Comparison of ENCODE assay signal across 8 mouse cellular contexts in genomic region chr7:118976414-118977166, GRCm38 (mm10). TPM values are rescaled to one million over a fixed set of nuclear protein-coding genes. Genes with fewer than 3 reads are reported as not detected.
A peak's percentile ranks its signal among the peaks of the same experiment; 100 is the strongest.
DNase-seq lines count a peak whose midpoint lies in the region; ATAC-seq lines count a peak whose summit lies in the region.

No protein-coding gene starts in this region.

- 33% methylated on average over 14 of the region's 14 CpGs for WGBS in lung, embryonic 15.5 days
- 25% methylated on average over 14 of the region's 14 CpGs for WGBS in hindbrain, embryonic 15.5 days
- WGBS in lung, embryonic 16.5 days = 37% methylated on average over 14 of the region's 14 CpGs

- H3K4me3 ChIP-seq in lung, embryonic 15.5 days = no peak overlapping the region
- peak overlapping the region; percentile 9 for H3K4me3 ChIP-seq in hindbrain, embryonic 15.5 days
- no peak overlapping the region for H3K4me3 ChIP-seq in lung, embryonic 16.5 days (ENCODE audit: low read length)

- H3K9me3 ChIP-seq in lung, embryonic 15.5 days = no peaks in the 10 kb centered on the region
- H3K9me3 ChIP-seq in hindbrain, embryonic 15.5 days = no peaks in the 10 kb centered on the region
- H3K9me3 ChIP-seq in lung, embryonic 16.5 days (ENCODE audit: control insufficient read depth, low read length) = no peaks in the 10 kb centered on the region

- H3K4me1 ChIP-seq in lung, embryonic 15.5 days = peaks cover 11% of the 10 kb centered on the region
- peaks cover 66% of the 10 kb centered on the region for H3K4me1 ChIP-seq in hindbrain, embryonic 15.5 days (replicated peaks)
- H3K4me1 ChIP-seq in lung, embryonic 16.5 days (replicated peaks; ENCODE audit: control insufficient read depth, insufficient read depth, low read length) = peaks cover 10% of the 10 kb centered on the region

- H3K36me3 ChIP-seq in lung, embryonic 15.5 days = peaks cover 9% of the 10 kb centered on the region; the same call in 1 of the 2 replicates
- no peaks in the 10 kb centered on the region for H3K36me3 ChIP-seq in hindbrain, embryonic 15.5 days
- H3K36me3 ChIP-seq in lung, embryonic 16.5 days (ENCODE audit: control insufficient read depth, insufficient read depth, low read length) = no peaks in the 10 kb centered on the region; the same call in 1 of the 2 replicates

- H3K27me3 ChIP-seq in lung, embryonic 15.5 days = no peaks in the 10 kb centered on the region
- no peaks in the 10 kb centered on the region for H3K27me3 ChIP-seq in hindbrain, embryonic 15.5 days
- H3K27me3 ChIP-seq in lung, embryonic 16.5 days (ENCODE audit: control insufficient read depth, insufficient read depth, low read depth, low read length) = no peaks in the 10 kb centered on the region

- no peak overlapping the region for H3K9ac ChIP-seq in lung, embryonic 15.5 days
- H3K9ac ChIP-seq in hindbrain, embryonic 15.5 days = no peak overlapping the region
- H3K9ac ChIP-seq in lung, embryonic 16.5 days (ENCODE audit: low read length) = no peak overlapping the region

- 0 out of 2 replicates have a peak overlapping the region, but pooled peaks have one; percentile 12 for H3K27ac ChIP-seq in lung, embryonic 15.5 days
- H3K27ac ChIP-seq in hindbrain, embryonic 15.5 days (replicated peaks) = peak overlapping the region; percentile 71
- no peak overlapping the region; the same call in 1 of the 2 replicates for H3K27ac ChIP-seq in lung, embryonic 16.5 days (ENCODE audit: low read length)

- peak; percentile 72; the same call in 1 of the 2 replicates for ATAC-seq in lung, embryonic 15.5 days (ENCODE audit: borderline replicate concordance, extremely low read depth, low FRiP score, low TSS enrichment)
- ATAC-seq in common myeloid progenitor, adult 5-6 weeks (replicated peaks; ENCODE audit: low read depth, poor library complexity, severe bottlenecking) = peak; percentile 81
- peak; percentile 65 for ATAC-seq in hindbrain, embryonic 15.5 days (ENCODE audit: low FRiP score, low read depth)
- peak; percentile 71 for ATAC-seq in lung, embryonic 16.5 days (ENCODE audit: low read depth)

- intact Hi-C loops in gastrocnemius, postnatal 14 days (cut with DNase I; ENCODE audit: low total_unique reads) = no loop called here

- no peak overlapping the region for H3K4me2 ChIP-seq in lung, embryonic 15.5 days
- H3K4me2 ChIP-seq in hindbrain, embryonic 15.5 days = peak overlapping the region; percentile 38
- peak overlapping the region; percentile 19; the same call in 1 of the 2 replicates for H3K4me2 ChIP-seq in lung, embryonic 16.5 days (ENCODE audit: low read depth, low read length)

- no peak for DNase-seq in lung, postnatal 36 days
- peak; percentile 73 for DNase-seq in gastrocnemius, postnatal 14 days
- DNase-seq in right cerebral cortex, postnatal 10 days (ENCODE audit: low spot score in 2 of 2) = peak; percentile 85 to 86
- no peak for DNase-seq in urinary bladder, postnatal 4 days (ENCODE audit: low spot score in 2 of 2)

RNA-seq across cellular contexts. Expression of gene Gprc5b, which starts 18.4 kb away (rescaled TPM):
- polyA plus RNA-seq in lung, embryonic 15.5 days (2015; fragmentation: Nextera tagmentation; extraction: Ambion mirVana) = 5.3 and 6.7 TPM in 2 replicates
- 2.2 and 5.3 TPM in 2 replicates for total RNA-seq in common myeloid progenitor, adult 5-6 weeks (2017)
- 10 to 100 TPM; 22.5 to 23.2 TPM for total RNA-seq in gastrocnemius, postnatal 14 days (2021)
- polyA plus RNA-seq in hindbrain, embryonic 15.5 days (2015; fragmentation: Nextera tagmentation; extraction: Ambion mirVana) = 5.2 and 5.9 TPM in 2 replicates
- 5.1 and 5.2 TPM in 2 replicates for polyA plus RNA-seq in lung, embryonic 16.5 days (2015; fragmentation: Nextera tagmentation; extraction: Ambion mirVana)

Comparison
In these comparisons a context has a peak if more than half of its experiments do, and no peak if none do; other contexts are left out.
1. DNase-seq: peak in gastrocnemius, postnatal 14 days (single experiment) and right cerebral cortex, postnatal 10 days (2 of 2); none in lung, postnatal 36 days (single experiment) and urinary bladder, postnatal 4 days (0 of 2).
2. Peak in every context shown above with its lines, with median percentiles within 50 percentile points of each other: ATAC-seq.